Mouse (Mus musculus) embryonic stem cell, embryonic (primary cell): Measurements from ENCODE around the gene Fam129c.

Experiments
- CTCF ChIA-PET, 4 experiments: fragments of 300-600 bp in 2 of 4; fragments of 350-600 bp in 2 of 4; sonication (Branson Sonifier 250); formaldehyde crosslinking; loops; one replicate each; lab custom pipeline; 2022; ENCODE audit warnings: inconsistent platforms in 2 of 4; lab: Charles Lee
- POLR2A ChIA-PET, 4 experiments: fragments of 300-600 bp in 2 of 4; fragments of 350-600 bp in 2 of 4; sonication (Branson Sonifier 250); formaldehyde crosslinking; loops; one replicate each; lab custom pipeline; 2022; ENCODE audit warnings: antibody characterized with exemption in 4 of 4, inconsistent platforms in 1 of 4; lab: Charles Lee

Fam129c gene

GRCm38 (mm10) chr8:71568387-71568937 lies 29.0 kb upstream of the Fam129c start, which contains the start of gene Slc27a1:
Slc27a1 (plus strand) TSS chr8:71568882.
- CTCF ChIA-PET, result interaction anchor here (0.5 to 3.7 kb wide), 27 partner anchors 8 to 606 kb away, joined by 3 to 40 read pairs (median 4); partner anchors contain the start of genes Tmem221 (in 2 of the 4), Colgalt1 (in 1 of the 4), Dda1 (in 1 of the 4) and Mvb12a (in 1 of the 4)
- POLR2A ChIA-PET, result interaction anchor here (0.5 to 4.7 kb wide), 63 partner anchors 9 to 1648 kb away, joined by 3 to 104 read pairs (median 6); partner anchors contain the start of genes Colgalt1 (in 3 of the 4), Pgls (in 3 of the 4), Jak3 (in 2 of the 4) and Klf2 (in 2 of the 4)

GRCm38 (mm10) chr8:71568941-71569340 lies 28.5 kb upstream of the Fam129c start:
- ChIA-PET CTCF (interaction anchor here in 3 of 4 experiments (0.6 to 3.7 kb wide), 31 partner anchors 7 to 1011 kb away, joined by 3 to 40 read pairs (median 5); partner anchors contain the start of genes Tmem221 (in 2 of the 3), Colgalt1 (in 1 of the 3), Dda1 (in 1 of the 3) and Mvb12a (in 1 of the 3)), POLR2A (interaction anchor here (0.6 to 4.7 kb wide), 99 partner anchors 8 to 1648 kb away, joined by 3 to 104 read pairs (median 5); partner anchors contain the start of genes Colgalt1 (in 3 of the 4), Pgls (in 3 of the 4), Tmem221 (in 3 of the 4) and Jak3 (in 2 of the 4))

GRCm38 (mm10) chr8:71569366-71570290 lies 27.8 kb upstream of the Fam129c start:
- CTCF ChIA-PET, result interaction anchor here (0.5 to 3.7 kb wide), 47 partner anchors 7 to 1011 kb away, joined by 3 to 40 read pairs (median 5); partner anchors contain the start of genes Tmem221 (in 3 of the 4), Ap1m1 (in 1 of the 4), Bst2 (in 1 of the 4) and Colgalt1 (in 1 of the 4)

GRCm38 (mm10) chr8:71570291-71570954 lies 27.0 kb upstream of the Fam129c start:
- ChIA-PET POLR2A (interaction anchor here (0.6 to 4.7 kb wide), 117 partner anchors 8 to 1031 kb away, joined by 3 to 104 read pairs (median 5); partner anchors contain the start of genes Colgalt1 (in 3 of the 4), Mvb12a (in 3 of the 4), Pgls (in 3 of the 4) and Tmem221 (in 3 of the 4)), CTCF (interaction anchor here (0.5 to 3.7 kb wide), 36 partner anchors 9 to 1012 kb away, joined by 3 to 40 read pairs (median 5); partner anchors contain the start of genes Tmem221 (in 2 of the 4), Ap1m1 (in 1 of the 4), Bst2 (in 1 of the 4) and Colgalt1 (in 1 of the 4))

More at GRCm38 (mm10) chr8:71569366-71570290, 27.8 kb upstream of the Fam129c start:
- POLR2A ChIA-PET, result interaction anchor here (0.6 to 4.7 kb wide), 150 partner anchors 7 to 1032 kb away, joined by 3 to 104 read pairs (median 4); partner anchors contain the start of genes Tmem221 (in 4 of the 4), Colgalt1 (in 3 of the 4), Klf2 (in 3 of the 4) and Mvb12a (in 3 of the 4)

GRCm38 (mm10) chr8:71572077-71572476 lies 25.4 kb upstream of the Fam129c start:
- CTCF ChIA-PET, result interaction anchor here in 1 of 4 experiments (1.0 kb wide), 1 partner anchor 15 kb away, joined by 4 read pairs; no protein-coding TSS in a partner anchor
- POLR2A ChIA-PET, result interaction anchor here in 2 of 4 experiments (3.1 to 4.7 kb wide), 3 partner anchors 8 to 57 kb away, joined by 18 to 73 read pairs (median 36); no protein-coding TSS in a partner anchor

GRCm38 (mm10) chr8:71572847-71573633 lies 24.4 kb upstream of the Fam129c start:
- ChIA-PET CTCF (interaction anchor here in 3 of 4 experiments (0.5 to 1.6 kb wide), 7 partner anchors 10 to 132 kb away, joined by 3 to 9 read pairs (median 4); no protein-coding TSS in a partner anchor), POLR2A (interaction anchor here in 3 of 4 experiments (0.6 to 2.5 kb wide), 9 partner anchors 11 to 919 kb away, joined by 3 to 10 read pairs (median 4); partner anchors contain the start of genes Pgls (in 2 of the 3), Colgalt1 (in 1 of the 3) and Tmem221 (in 1 of the 3))

- ChIA-PET POLR2A (interaction anchor here in 3 of 4 experiments (0.5 to 2.5 kb wide), 11 partner anchors 10 to 397 kb away, joined by 3 to 10 read pairs (median 4); partner anchors contain the start of genes Colgalt1 (in 1 of the 3), Pgls (in 1 of the 3) and Tmem221 (in 1 of the 3)), CTCF (interaction anchor here in 3 of 4 experiments (0.6 to 1.6 kb wide), 5 partner anchors 12 to 113 kb away, joined by 3 to 5 read pairs (median 4); partner anchors contain the start of gene Colgalt1 (in 1 of the 3))
Measured at GRCm38 (mm10) chr8:71574426-71574825, 23.0 kb upstream of the Fam129c start.

- CTCF ChIA-PET, result interaction anchor here in 2 of 4 experiments (0.6 to 1.3 kb wide), 4 partner anchors 13 to 113 kb away, joined by 3 to 5 read pairs (median 4); partner anchors contain the start of gene Colgalt1 (in 1 of the 2)
- POLR2A ChIA-PET, result interaction anchor here in 3 of 4 experiments (0.5 to 2.5 kb wide), 7 partner anchors 9 to 397 kb away, joined by 3 to 10 read pairs (median 4); partner anchors contain the start of genes Pgls (in 1 of the 3) and Tmem221 (in 1 of the 3)
Measured at GRCm38 (mm10) chr8:71575020-71575419, 22.4 kb upstream of the Fam129c start.

- POLR2A ChIA-PET, result interaction anchor here in 2 of 4 experiments (0.8 to 5.8 kb wide), 13 partner anchors 8 to 65 kb away, joined by 3 to 78 read pairs (median 5); partner anchors contain the start of genes Colgalt1 (in 2 of the 2), Pgls (in 2 of the 2), Slc27a1 (in 2 of the 2) and Tmem221 (in 1 of the 2)
- CTCF ChIA-PET, result interaction anchor here (0.7 to 1.5 kb wide), 6 partner anchors 10 to 1057 kb away, joined by 3 to 6 read pairs (median 3); partner anchors contain the start of genes Slc27a1 (in 1 of the 4) and Tmem221 (in 1 of the 4)
Measured at GRCm38 (mm10) chr8:71577856-71578387, 19.5 kb upstream of the Fam129c start.

- ChIA-PET POLR2A (interaction anchor here in 2 of 4 experiments (0.7 to 5.8 kb wide), 16 partner anchors 9 to 739 kb away, joined by 3 to 78 read pairs (median 6); partner anchors contain the start of genes Colgalt1 (in 2 of the 2), Pgls (in 2 of the 2), Slc27a1 (in 2 of the 2) and Ankle1 (in 1 of the 2)), CTCF (interaction anchor here (0.8 to 4.2 kb wide), 11 partner anchors 9 to 82 kb away, joined by 3 to 40 read pairs (median 6); partner anchors contain the start of genes Pgls (in 1 of the 4) and Slc27a1 (in 1 of the 4))
Measured at GRCm38 (mm10) chr8:71579009-71579408, 18.4 kb upstream of the Fam129c start.

- POLR2A ChIA-PET, result interaction anchor here in 3 of 4 experiments (0.5 to 5.8 kb wide), 29 partner anchors 8 to 740 kb away, joined by 3 to 78 read pairs (median 5); partner anchors contain the start of genes Pgls (in 3 of the 3), Colgalt1 (in 2 of the 3), Slc27a1 (in 2 of the 3) and Ankle1 (in 1 of the 3)
- CTCF ChIA-PET, result interaction anchor here (0.8 to 4.2 kb wide), 21 partner anchors 9 to 114 kb away, joined by 3 to 40 read pairs (median 4); partner anchors contain the start of genes Tmem221 (in 2 of the 4), Colgalt1 (in 1 of the 4), Mrpl34 (in 1 of the 4) and Pgls (in 1 of the 4)
Measured at GRCm38 (mm10) chr8:71579476-71579875, 18.0 kb upstream of the Fam129c start.

- ChIA-PET CTCF (interaction anchor here (0.6 to 4.2 kb wide), 22 partner anchors 10 to 115 kb away, joined by 3 to 40 read pairs (median 4); partner anchors contain the start of genes Tmem221 (in 2 of the 4), Colgalt1 (in 1 of the 4), Mrpl34 (in 1 of the 4) and Pgls (in 1 of the 4)), POLR2A (interaction anchor here in 3 of 4 experiments (0.5 to 5.8 kb wide), 27 partner anchors 9 to 738 kb away, joined by 3 to 78 read pairs (median 5); partner anchors contain the start of genes Pgls (in 3 of the 3), Slc27a1 (in 2 of the 3), Colgalt1 (in 1 of the 3) and Fcho1 (in 1 of the 3))
Measured at GRCm38 (mm10) chr8:71580201-71580600, 17.2 kb upstream of the Fam129c start.

- ChIA-PET POLR2A (interaction anchor here in 3 of 4 experiments (0.8 to 4.0 kb wide), 10 partner anchors 8 to 43 kb away, joined by 3 to 20 read pairs (median 5); partner anchors contain the start of genes Colgalt1 (in 1 of the 3), Slc27a1 (in 1 of the 3) and Tmem221 (in 1 of the 3)), CTCF (interaction anchor here (0.6 to 2.0 kb wide), 15 partner anchors 9 to 742 kb away, joined by 3 to 12 read pairs (median 4); partner anchors contain the start of genes Slc27a1 (in 2 of the 4) and Tmem221 (in 1 of the 4))
Measured at GRCm38 (mm10) chr8:71586891-71587290, 10.6 kb upstream of the Fam129c start.
